Mouse (Mus musculus) CH12.LX (cell line): ENCODE data around the gene AC170998.1.

Experiments used
- CTCF ChIP-seq, 2 experiments: IDR thresholded peaks in 1 of 2; conservative IDR thresholded peaks in 1 of 2; 2 replicates each; pipeline ENCODE4 v1.5.1; 2011 to 2012; ENCODE audit warnings: low read depth in 2 of 2, low read length in 2 of 2, improper control_type of control experiment in 1 of 2, inconsistent platforms in 1 of 2, mild to moderate bottlenecking in 1 of 2, moderate library complexity in 1 of 2
- EP300 ChIP-seq: IDR thresholded peaks from 2 replicates; pipeline ENCODE4 v1.6.1; 2011; ENCODE audit warnings: low read length, improper control_type of control experiment
- GABPA ChIP-seq: IDR thresholded peaks from 2 replicates; pipeline ENCODE4 v1.6.1; 2012; ENCODE audit warnings: low read depth, low read length, improper control_type of control experiment, inconsistent platforms; ENCODE audit not compliant: insufficient replicate concordance
- HCFC1 ChIP-seq: IDR thresholded peaks from 2 replicates; pipeline ENCODE4 v1.6.1; 2012; ENCODE audit warnings: low read depth, mild to moderate bottlenecking, inconsistent platforms, low read length, improper control_type of control experiment
- JUN ChIP-seq: IDR thresholded peaks from 2 replicates; pipeline ENCODE4 v1.6.1; 2011; ENCODE audit warnings: low read depth, mild to moderate bottlenecking, low read length, improper control_type of control experiment, moderate library complexity; ENCODE audit not compliant: insufficient read depth
- JUND ChIP-seq: conservative IDR thresholded peaks from 2 replicates; pipeline ENCODE4 v1.6.1; 2011; ENCODE audit warnings: low read depth, low read length, improper control_type of control experiment
- MAFK ChIP-seq: IDR thresholded peaks from 2 replicates; pipeline ENCODE4 v1.6.1; 2011; ENCODE audit warnings: low read length, improper control_type of control experiment; ENCODE audit not compliant: insufficient replicate concordance
- MEF2A ChIP-seq: IDR thresholded peaks from 2 replicates; pipeline ENCODE4 v1.6.1; 2014; ENCODE audit warnings: low read depth, mild to moderate bottlenecking, inconsistent platforms, low read length, improper control_type of control experiment, borderline replicate concordance
- MXI1 ChIP-seq: IDR thresholded peaks from 2 replicates; pipeline ENCODE4 v1.6.1; 2011; ENCODE audit warnings: mild to moderate bottlenecking, low read depth, low read length, improper control_type of control experiment
- POLR2A ChIP-seq: IDR thresholded peaks from 2 replicates; pipeline ENCODE4 v1.6.1; 2011; ENCODE audit warnings: low read depth, mild to moderate bottlenecking, improper control_type of control experiment, low read length
- RAD21 ChIP-seq: IDR thresholded peaks from 2 replicates; pipeline ENCODE4 v1.6.1; 2011; ENCODE audit warnings: low read depth, mild to moderate bottlenecking, low read length, improper control_type of control experiment, moderate library complexity
- TBP ChIP-seq: conservative IDR thresholded peaks from 2 replicates; pipeline ENCODE4 v1.6.1; 2011; ENCODE audit warnings: low read depth, low read length, improper control_type of control experiment
- ZNF384 ChIP-seq: IDR thresholded peaks from 2 replicates; pipeline ENCODE4 v1.6.1; 2012; ENCODE audit warnings: low read depth, low read length, improper control_type of control experiment, inconsistent platforms

DNA sequence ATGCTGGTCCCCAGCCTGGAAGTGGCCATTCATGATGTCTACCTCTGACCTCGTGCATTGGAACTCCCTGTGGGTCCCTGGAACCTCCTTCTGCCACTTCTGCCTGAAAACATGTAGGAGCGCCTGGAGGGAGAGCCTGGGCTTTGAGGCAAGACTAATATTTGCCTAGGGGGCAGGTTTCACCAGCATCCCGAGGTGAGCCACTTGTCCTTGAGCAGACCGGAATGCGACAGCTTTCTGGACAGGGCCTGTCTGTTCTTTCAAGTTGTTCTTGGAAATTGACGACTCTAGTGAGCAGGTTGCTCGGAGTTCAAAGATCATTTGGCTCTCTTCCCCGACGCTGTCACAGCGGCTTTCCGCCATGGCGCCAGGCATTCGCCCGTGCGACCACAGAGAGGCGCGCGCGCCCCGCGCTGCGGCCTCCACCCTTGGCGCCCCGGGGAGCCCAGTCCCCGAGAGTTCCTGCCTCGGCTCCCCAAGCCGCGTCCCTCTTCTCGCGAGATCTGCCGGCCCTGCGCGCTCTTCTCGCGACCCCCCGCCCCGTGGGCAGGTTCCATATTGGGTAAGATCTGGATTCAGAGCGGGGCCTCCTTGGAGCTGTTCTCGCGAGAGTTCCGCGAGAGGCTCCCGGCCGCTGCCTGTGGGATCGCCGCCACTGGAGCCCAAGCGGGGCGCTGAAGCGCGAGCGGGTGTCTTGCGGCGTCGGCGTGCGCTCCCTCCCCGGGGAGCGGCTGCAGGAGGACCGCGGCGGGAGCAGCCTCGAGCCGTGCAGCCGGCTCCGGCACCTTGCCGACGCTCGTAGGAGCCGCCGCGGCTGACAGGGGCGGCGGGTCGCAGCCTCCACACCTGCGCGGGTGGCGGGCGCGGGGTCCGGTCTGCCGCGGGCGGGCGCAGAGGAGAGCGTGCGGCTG is 34.9 kb upstream of the AC170998.1 start, which contains the start of gene Mapk14:
- no peak for TF ChIP-seq EP300
- TF ChIP-seq ZNF384, result no peak
- TF ChIP-seq GABPA, result no peak
- TF ChIP-seq MAFK, result no peak
- peak; percentile 91 for TF ChIP-seq POLR2A
- peak in 1 of 2 experiments; percentile 92; a peak in 2 of 4 replicates for TF ChIP-seq CTCF (conservative IDR thresholded peaks at IDR 0.05 in 1 of 2, IDR thresholded peaks at IDR 0.05 in 1 of 2; ENCODE audit: low read depth in 2 of 2, low read length in 2 of 2)
- TF ChIP-seq TBP, result no peak
- peak; percentile 74 for TF ChIP-seq MXI1
- TF ChIP-seq RAD21, result peak; percentile 96
- no peak for TF ChIP-seq JUN
- TF ChIP-seq JUND, result no peak
- peak; percentile 70 for TF ChIP-seq MEF2A
- peak; percentile 79 for TF ChIP-seq HCFC1
